Mouse (Mus musculus) small intestine, adult 2 months (tissue): Measurements from ENCODE around the gene Hoxa13. TPM values are rescaled to one million over a fixed set of nuclear protein-coding genes. Genes with fewer than 3 reads are reported as not detected.
A peak's percentile ranks its signal among the peaks of the same experiment; 100 is the strongest.

Source experiments
- H3K27ac ChIP-seq: fragments of 200-500 bp; 2 replicates; pipeline ENCODE4 v1.5.1; 2012; ENCODE audit warnings: low read depth, low read length, control low read depth, inconsistent platforms; ENCODE audit not compliant: insufficient read depth
- H3K27me3 ChIP-seq: fragments of 200-500 bp; 2 replicates; pipeline ENCODE4 v1.6.1; 2012; ENCODE audit warnings: mild to moderate bottlenecking, moderate library complexity, low read length, inconsistent platforms; ENCODE audit not compliant: control insufficient read depth, insufficient read depth
- H3K36me3 ChIP-seq: fragments of 200-500 bp; 2 replicates; pipeline ENCODE4 v1.6.1; 2012; ENCODE audit warnings: mild to moderate bottlenecking, low read length, control low read depth, inconsistent platforms; ENCODE audit not compliant: control insufficient read depth, insufficient read depth
- H3K4me1 ChIP-seq: fragments of 200-500 bp; 2 replicates; pipeline ENCODE4 v1.6.1; 2012; ENCODE audit warnings: low read length, inconsistent platforms, mixed read lengths; ENCODE audit not compliant: control insufficient read depth, insufficient read depth, insufficient read length
- H3K4me3 ChIP-seq: fragments of 200-500 bp; 2 replicates; pipeline ENCODE4 v1.5.1; 2012; ENCODE audit warnings: low read depth, mild to moderate bottlenecking, control low read depth, inconsistent platforms, low read length, moderate library complexity
- CTCF ChIP-seq: fragments of 200-500 bp; IDR thresholded peaks from 2 replicates; pipeline ENCODE4 v1.5.1; 2012; ENCODE audit warnings: low read depth, mild to moderate bottlenecking, control low read depth, inconsistent platforms, low read length, moderate library complexity, mixed read lengths; ENCODE audit not compliant: insufficient replicate concordance, insufficient read length; ENCODE audit errors: extremely low read depth
- POLR2A ChIP-seq: fragments of 200-500 bp; IDR thresholded peaks from 2 replicates; pipeline ENCODE4 v1.6.1; 2012; ENCODE audit warnings: low read depth, mild to moderate bottlenecking, control low read depth, inconsistent platforms, low read length, moderate library complexity
- WGBS: fragments of 180-500 bp; shearing (Covaris S2); methylation state at CpG from one replicate; pipeline ENCODE4 v1.1.7; 2018; 5-methylcytosine and 5-hydroxymethylcytosine counted together
- polyA plus RNA-seq: library from polyadenylated mRNA; depleted of rRNA; stranded (reverse); fragments of >200 nt; gene quantifications from 2 replicates; pipeline ENCODE4 v1.2.3, GENCODE M21; 2012; rRNA removed

The Hoxa13 gene
- polyA plus RNA-seq, 1 experiment: not detected

DNA sequence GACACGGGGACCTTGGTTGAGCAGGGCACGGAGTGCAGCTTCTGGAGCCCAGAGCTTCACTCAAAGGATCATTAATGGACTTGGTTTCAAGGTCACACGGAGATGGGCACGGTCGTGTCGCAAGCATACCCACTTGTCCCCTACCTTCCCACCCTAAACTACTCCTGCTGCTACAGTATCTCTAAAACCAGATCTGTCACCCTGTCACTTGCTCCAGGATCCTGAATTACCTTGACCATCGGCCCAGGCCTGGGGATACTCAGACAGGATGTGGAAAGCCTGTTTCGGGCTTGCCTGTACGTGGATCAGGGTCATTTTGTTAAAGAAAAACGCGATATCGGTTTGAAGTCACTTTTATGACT is 51.0 kb downstream of the Hoxa13 start:
- Histone ChIP-seq H3K27me3 (peaks cover 79% of the 10 kb centered on the region), H3K27ac (no peak overlapping the region), H3K4me1 (peaks cover 8% of the 10 kb centered on the region), H3K4me3 (no peak overlapping the region), H3K36me3 (no peaks in the 10 kb centered on the region)
- 33% methylated on average over 12 of the region's 12 CpGs for WGBS
- TF ChIP-seq POLR2A (no peak), CTCF (peak; percentile 16; the same call in 1 of the 2 replicates)

GRCm38 (mm10) chr6:52208868-52209684 is 51.6 kb downstream of the Hoxa13 start:
- H3K4me3 ChIP-seq: peak overlapping the region; percentile 46
- WGBS: 27% methylated on average over 18 of the region's 18 CpGs
- H3K27me3 ChIP-seq: peaks cover 80% of the 10 kb centered on the region
- peaks cover 8% of the 10 kb centered on the region for H3K4me1 ChIP-seq
- 0 out of 2 replicates have a peak overlapping the region, but pooled peaks have one; percentile 7 for H3K27ac ChIP-seq
- no peaks in the 10 kb centered on the region for H3K36me3 ChIP-seq
- no peak for TF ChIP-seq POLR2A
- no peak for TF ChIP-seq CTCF

GRCm38 (mm10) chr6:52208072-52208867 is 52.4 kb downstream of the Hoxa13 start, which contains the start of gene Hoxa6:
Gene Hoxa6 (minus strand): TSS chr6:52208722.
- Histone ChIP-seq H3K4me3 (peak within 1 kb of the TSS; percentile 46), H3K4me1 (peaks cover 6% of the 10 kb centered on the region), H3K27ac (peak within 1 kb of the TSS; percentile 21; the same call in 1 of the 2 replicates), H3K27me3 (peaks cover 82% of the 10 kb centered on the region), H3K36me3 (no peaks in the 10 kb centered on the region)
- WGBS: 9% methylated on average over 47 of the region's 47 CpGs
- TF ChIP-seq POLR2A (no peak), CTCF (no peak)

Other genes with a start within 250 kb of the Hoxa13 start
- gene Skap2, start 248.3 kb downstream of the Hoxa13 start, polyA plus RNA-seq: 2.7 and 6.5 TPM in 2 replicates
- 0.11 and 0.28 TPM in 2 replicates for gene Hoxa1, start 102.6 kb downstream of the Hoxa13 start, polyA plus RNA-seq
- 0.83 and 1.0 TPM in 2 replicates for gene Hoxa2, start 96.0 kb downstream of the Hoxa13 start, polyA plus RNA-seq
- gene 5730596B20Rik, start 83.4 kb downstream of the Hoxa13 start, polyA plus RNA-seq: 0.10 TPM in 1 of 2 replicates, not detected in the other
- 2.3 and 2.4 TPM in 2 replicates for gene Hoxa4, start 69.1 kb downstream of the Hoxa13 start, polyA plus RNA-seq
- gene Hoxa5, start 56.3 kb downstream of the Hoxa13 start, polyA plus RNA-seq: 3.5 and 4.7 TPM in 2 replicates
- gene Hoxa6, start 52.2 kb downstream of the Hoxa13 start, polyA plus RNA-seq: 0.15 and 0.52 TPM in 2 replicates
- gene Hoxa3, start 47.5 kb downstream of the Hoxa13 start, polyA plus RNA-seq: 3.5 and 5.0 TPM in 2 replicates
- gene Gm28308, start 47.5 kb downstream of the Hoxa13 start, polyA plus RNA-seq: 0.58 TPM in 1 of 2 replicates, not detected in the other
- gene Hoxa7, start 39.0 kb downstream of the Hoxa13 start, polyA plus RNA-seq: 0.04 and 2.5 TPM in 2 replicates
- not detected in 2 replicates for gene Hoxa9, start 29.8 kb downstream of the Hoxa13 start, polyA plus RNA-seq
- gene Hoxa10, start 20.0 kb downstream of the Hoxa13 start, polyA plus RNA-seq: 0.06 TPM in 1 of 2 replicates, not detected in the other
- gene Hoxa11, start 15.1 kb downstream of the Hoxa13 start, polyA plus RNA-seq: 0.04 TPM in 1 of 2 replicates, not detected in the other
- not detected in 2 replicates for gene Evx1, start 52.6 kb upstream of the Hoxa13 start, polyA plus RNA-seq